Mouse (Mus musculus): ENCODE data around the gene Rab34. TPM values are rescaled to one million over a fixed set of nuclear protein-coding genes. Genes with fewer than 3 reads are reported as not detected.

The Rab34 gene
- total and polyA plus RNA-seq, 2 experiments = 2.8 to 5.2 TPM

DNA sequence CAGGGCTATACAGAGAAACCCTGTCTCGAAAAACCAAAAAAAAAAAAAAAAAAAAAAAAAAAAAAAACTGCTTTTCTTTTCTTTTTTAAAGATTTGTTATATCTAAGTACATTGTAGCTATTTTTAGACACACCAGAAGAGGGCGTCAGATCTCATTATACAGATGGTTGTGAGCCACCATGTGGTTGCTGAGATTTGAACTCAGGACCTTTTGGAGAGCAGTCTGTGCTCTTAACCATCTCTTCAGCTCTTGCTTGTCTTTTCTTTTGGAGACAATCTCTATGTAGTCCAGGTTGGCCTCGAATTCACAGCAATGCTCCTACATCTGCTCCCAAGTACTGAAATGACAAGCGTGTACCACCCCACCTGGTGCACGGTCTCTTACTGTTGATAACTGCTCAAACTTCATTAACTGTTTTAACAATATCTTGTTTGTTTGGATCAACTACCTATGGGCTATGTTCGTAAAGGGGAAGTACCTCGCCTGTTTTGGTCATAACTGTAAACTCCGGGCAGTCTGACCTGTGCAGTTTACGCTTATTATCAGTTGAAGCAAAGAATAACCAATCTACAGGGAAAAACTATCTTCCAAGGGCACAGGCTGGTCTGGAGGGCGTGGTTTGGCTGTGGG is 12.3 kb upstream of the Rab34 start:
- TF ChIP-seq POLR2A (IDR thresholded peaks at IDR 0.05; ENCODE audit: extremely low read depth, insufficient read depth, low read length) (no peak), CTCF (IDR thresholded peaks at IDR 0.05; ENCODE audit: low read depth, low read length) (no peak)
- Histone ChIP-seq H3K27me3 (ENCODE audit: control insufficient read depth, insufficient read depth, low read length) (no peaks in the 10 kb centered on the region), H3K4me3 (ENCODE audit: insufficient read depth, low read depth, low read length) (peak overlapping the region; percentile 67; the same call in 1 of the 2 replicates), H3K36me3 (ENCODE audit: control insufficient read depth, insufficient read depth, low read length) (peaks cover 11% of the 10 kb centered on the region; the same call in 1 of the 2 replicates), H3K9ac (ENCODE audit: low read depth, low read length) (peak overlapping the region; percentile 3; the same call in 1 of the 2 replicates), H3K79me2 (ENCODE audit: control insufficient read depth, insufficient read depth, low read length) (no peaks in the 10 kb centered on the region), H3K27ac (replicated peaks; ENCODE audit: insufficient read depth, low read depth, low read length) (peak overlapping the region; percentile 83), H3K4me1 (ENCODE audit: control insufficient read depth, insufficient read depth, low read length) (peaks cover 8% of the 10 kb centered on the region)
- under 1% methylated on average over 9 of the region's 10 CpGs for WGBS
- peak; percentile 84 for DNase-seq (ENCODE audit: extremely low read depth, low read depth, low spot score)

DNA sequence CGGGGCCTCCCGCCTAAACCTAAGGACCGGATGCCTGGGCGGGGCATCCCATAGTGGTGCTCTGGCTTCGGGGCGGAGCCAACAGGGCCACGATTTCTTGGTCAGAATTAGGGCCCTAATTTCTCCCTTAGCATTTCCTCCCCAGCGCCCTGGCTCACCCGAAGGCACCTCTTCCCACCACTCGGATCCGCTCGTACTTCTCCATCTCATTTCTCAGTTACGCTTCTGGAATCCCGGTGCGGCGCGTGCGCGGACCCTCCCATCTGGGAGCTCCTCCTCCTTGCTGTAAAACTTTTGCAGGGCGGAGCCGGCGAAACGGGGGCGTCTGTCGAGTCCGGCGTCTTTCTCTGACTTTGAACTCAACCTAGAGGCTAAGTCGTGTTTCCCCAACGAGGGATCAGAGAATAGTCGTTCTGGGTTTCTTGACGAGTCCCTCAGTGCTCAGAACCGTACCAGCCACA is 11.8 kb upstream of the Rab34 start, which contains the start of the genes Nek8 and Tlcd1:
Gene Nek8 (minus strand): TSS at position 274 of the 461 bp plus-strand sequence.
Gene Tlcd1 (plus strand): TSS at position 310 of the 461 bp plus-strand sequence.
- TF ChIP-seq POLR2A (IDR thresholded peaks at IDR 0.05; ENCODE audit: extremely low read depth, insufficient read depth, low read length) (0 out of 2 replicates have a peak, but pooled peaks have one; percentile 54), CTCF (IDR thresholded peaks at IDR 0.05; ENCODE audit: low read depth, low read length) (no peak)
- peak; percentile 82 for DNase-seq (ENCODE audit: extremely low read depth, low read depth, low spot score)
- Histone ChIP-seq H3K9ac (ENCODE audit: low read depth, low read length) (peak within 1 kb of the TSS; percentile 86), H3K4me1 (ENCODE audit: control insufficient read depth, insufficient read depth, low read length) (peaks cover 8% of the 10 kb centered on the region), H3K36me3 (ENCODE audit: control insufficient read depth, insufficient read depth, low read length) (peaks cover 16% of the 10 kb centered on the region; the same call in 1 of the 2 replicates), H3K27me3 (ENCODE audit: control insufficient read depth, insufficient read depth, low read length) (no peaks in the 10 kb centered on the region), H3K27ac (replicated peaks; ENCODE audit: insufficient read depth, low read depth, low read length) (peak within 1 kb of the TSS; percentile 83), H3K4me3 (ENCODE audit: insufficient read depth, low read depth, low read length) (peak within 1 kb of the TSS; percentile 67), H3K79me2 (ENCODE audit: control insufficient read depth, insufficient read depth, low read length) (no peaks in the 10 kb centered on the region)
- under 1% methylated on average over 32 of the region's 32 CpGs for WGBS

DNA sequence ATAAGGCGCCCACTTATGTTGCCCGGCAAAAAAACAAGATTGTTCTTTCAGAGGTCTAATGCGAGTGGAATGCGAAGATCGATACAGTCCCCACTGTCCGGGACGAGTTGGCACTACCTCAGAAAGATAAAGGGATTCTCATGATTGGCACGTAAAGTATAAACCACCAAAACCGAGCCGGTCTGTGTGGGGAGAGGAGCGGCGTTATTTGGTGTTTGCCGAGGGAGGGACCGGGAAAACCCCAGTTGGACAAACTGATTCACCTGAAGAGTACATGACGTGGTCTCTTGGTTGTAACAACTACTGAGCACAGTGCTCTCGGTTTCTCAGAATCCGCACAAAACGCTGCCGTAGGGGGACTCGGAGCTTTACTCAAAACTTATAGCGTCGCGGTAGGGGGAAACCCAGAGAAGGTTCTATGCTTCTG is 11.3 kb upstream of the Rab34 start:
- no peak for TF ChIP-seq CTCF (IDR thresholded peaks at IDR 0.05; ENCODE audit: low read depth, low read length)
- no peak for TF ChIP-seq POLR2A (IDR thresholded peaks at IDR 0.05; ENCODE audit: extremely low read depth, insufficient read depth, low read length)
- no peaks in the 10 kb centered on the region for H3K79me2 ChIP-seq (ENCODE audit: control insufficient read depth, insufficient read depth, low read length)
- peak overlapping the region; percentile 67 for H3K4me3 ChIP-seq (ENCODE audit: insufficient read depth, low read depth, low read length)
- under 1% methylated on average over 23 of the region's 23 CpGs for WGBS
- no peaks in the 10 kb centered on the region for H3K27me3 ChIP-seq (ENCODE audit: control insufficient read depth, insufficient read depth, low read length)
- H3K27ac ChIP-seq (replicated peaks; ENCODE audit: insufficient read depth, low read depth, low read length) = peak overlapping the region; percentile 83
- peaks cover 17% of the 10 kb centered on the region; the same call in 1 of the 2 replicates for H3K36me3 ChIP-seq (ENCODE audit: control insufficient read depth, insufficient read depth, low read length)
- peaks cover 10% of the 10 kb centered on the region for H3K4me1 ChIP-seq (ENCODE audit: control insufficient read depth, insufficient read depth, low read length)
- peak overlapping the region; percentile 86 for H3K9ac ChIP-seq (ENCODE audit: low read depth, low read length)
- DNase-seq (ENCODE audit: extremely low read depth, low read depth, low spot score) = peak; percentile 82

DNA sequence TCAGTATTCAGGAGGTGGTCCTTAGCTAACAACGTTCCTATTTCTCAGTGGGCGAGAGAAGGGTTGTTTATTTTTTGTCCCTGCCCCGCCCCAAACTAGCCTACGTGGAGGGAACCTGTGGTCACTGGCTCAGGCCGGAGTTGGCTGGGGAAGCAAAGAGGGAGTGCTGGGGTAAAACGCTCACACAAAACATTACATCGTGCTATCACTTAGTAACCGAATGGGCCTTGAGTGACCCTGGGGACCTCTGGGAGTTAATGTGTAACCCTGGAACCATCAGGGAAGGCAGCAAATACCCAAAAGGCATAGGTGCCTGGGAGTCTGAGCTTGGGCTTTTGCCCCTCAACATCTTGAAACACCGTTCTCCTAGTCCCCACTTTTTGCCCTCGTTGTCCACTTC is 10.8 kb upstream of the Rab34 start:
- no peaks in the 10 kb centered on the region for H3K27me3 ChIP-seq (ENCODE audit: control insufficient read depth, insufficient read depth, low read length)
- H3K79me2 ChIP-seq (ENCODE audit: control insufficient read depth, insufficient read depth, low read length) = no peaks in the 10 kb centered on the region
- H3K9ac ChIP-seq (ENCODE audit: low read depth, low read length) = peak overlapping the region; percentile 86
- H3K27ac ChIP-seq (replicated peaks; ENCODE audit: insufficient read depth, low read depth, low read length) = peak overlapping the region; percentile 83
- peak; percentile 98 for DNase-seq (ENCODE audit: extremely low read depth, low read depth, low spot score)
- peaks cover 11% of the 10 kb centered on the region for H3K4me1 ChIP-seq (ENCODE audit: control insufficient read depth, insufficient read depth, low read length)
- H3K36me3 ChIP-seq (ENCODE audit: control insufficient read depth, insufficient read depth, low read length) = peaks cover 19% of the 10 kb centered on the region
- WGBS = 2% methylated on average over 10 of the region's 10 CpGs
- H3K4me3 ChIP-seq (ENCODE audit: insufficient read depth, low read depth, low read length) = peak overlapping the region; percentile 67
- TF ChIP-seq POLR2A (IDR thresholded peaks at IDR 0.05; ENCODE audit: extremely low read depth, insufficient read depth, low read length) (no peak), CTCF (IDR thresholded peaks at IDR 0.05; ENCODE audit: low read depth, low read length) (no peak)

DNA sequence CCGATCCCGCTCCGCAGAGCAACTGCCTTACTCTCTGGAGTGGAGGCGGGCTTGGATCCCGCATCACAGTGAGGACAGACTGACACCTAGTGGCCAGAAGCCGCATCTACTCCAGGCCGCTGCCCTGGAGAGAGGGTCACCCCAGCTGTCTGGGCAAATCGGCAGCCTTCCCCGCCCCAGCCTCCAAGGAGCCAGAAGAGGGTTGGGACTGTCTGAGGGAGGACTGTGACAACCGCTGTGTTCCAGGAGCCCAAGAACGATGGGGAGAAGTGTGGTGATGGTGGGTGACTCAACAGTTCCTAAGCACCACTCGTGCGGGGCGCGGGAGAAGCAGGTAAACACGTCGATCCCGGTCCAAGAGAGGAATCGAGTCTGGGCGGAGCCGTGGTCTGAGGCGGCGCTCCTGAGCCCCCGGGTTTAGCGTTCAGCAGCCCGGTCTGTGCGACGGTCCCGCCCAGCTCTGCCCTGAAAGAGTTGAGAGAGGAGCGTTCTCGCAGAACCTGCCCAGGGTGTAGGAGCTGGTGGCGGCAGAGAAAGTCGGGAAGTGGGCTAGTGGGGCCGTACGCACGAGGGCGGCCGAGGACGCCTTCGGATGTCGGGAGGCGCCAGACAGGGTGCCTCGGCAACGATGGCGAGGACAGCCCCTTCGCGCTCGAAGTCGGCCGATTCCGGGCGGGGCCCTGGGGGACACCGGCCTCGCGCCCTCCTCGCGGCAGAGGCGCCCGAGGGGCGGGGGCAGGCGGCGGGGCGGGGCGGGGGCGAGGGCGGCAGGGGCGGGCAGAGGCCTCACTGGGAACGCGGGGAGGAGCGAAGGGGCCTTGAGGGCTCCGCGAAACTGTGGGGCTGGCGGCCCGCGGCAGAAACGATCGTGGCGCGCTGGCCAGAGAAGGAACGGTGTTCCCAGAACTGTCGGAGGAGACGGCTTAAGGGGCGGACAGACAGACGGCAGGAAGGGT is 10.0 kb upstream of the Rab34 start:
- peak overlapping the region; percentile 93 for H3K9ac ChIP-seq (ENCODE audit: low read depth, low read length)
- H3K36me3 ChIP-seq (ENCODE audit: control insufficient read depth, insufficient read depth, low read length) = peaks cover 19% of the 10 kb centered on the region
- no peaks in the 10 kb centered on the region for H3K27me3 ChIP-seq (ENCODE audit: control insufficient read depth, insufficient read depth, low read length)
- DNase-seq (ENCODE audit: extremely low read depth, low read depth, low spot score) = peak; percentile 87
- H3K79me2 ChIP-seq (ENCODE audit: control insufficient read depth, insufficient read depth, low read length) = peaks cover 4% of the 10 kb centered on the region; the same call in 1 of the 2 replicates
- peak; percentile 67 for TF ChIP-seq POLR2A (IDR thresholded peaks at IDR 0.05; ENCODE audit: extremely low read depth, insufficient read depth, low read length)
- TF ChIP-seq CTCF (IDR thresholded peaks at IDR 0.05; ENCODE audit: low read depth, low read length) = peak; percentile 95
- WGBS = under 1% methylated on average over 82 of the region's 84 CpGs
- H3K4me1 ChIP-seq (ENCODE audit: control insufficient read depth, insufficient read depth, low read length) = peaks cover 11% of the 10 kb centered on the region
- peak overlapping the region; percentile 93 for H3K27ac ChIP-seq (replicated peaks; ENCODE audit: insufficient read depth, low read depth, low read length)
- peak overlapping the region; percentile 81 for H3K4me3 ChIP-seq (ENCODE audit: insufficient read depth, low read depth, low read length)
